ENCODE assay signal across 17 mouse cellular contexts in the genomic region with DNA sequence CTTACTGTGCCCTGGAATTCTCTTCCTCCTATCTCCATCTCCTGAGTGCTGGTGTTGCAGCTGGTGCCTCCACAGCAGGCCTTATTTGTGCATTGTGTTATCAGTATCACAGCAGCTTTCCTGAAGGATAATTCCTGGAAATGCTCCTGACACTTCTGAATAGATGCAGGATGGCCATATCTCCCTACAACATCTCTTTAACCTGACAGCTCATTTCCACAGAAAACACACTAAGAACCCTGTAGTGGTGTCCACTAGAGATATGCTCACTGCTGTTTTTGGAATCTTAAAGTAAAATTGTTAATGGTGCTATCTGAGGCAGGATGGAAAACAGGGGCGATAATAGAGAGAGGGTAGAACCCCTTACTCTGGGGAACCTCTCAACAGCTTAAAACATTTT. TPM values are rescaled to one million over a fixed set of nuclear protein-coding genes. Genes with fewer than 3 reads are reported as not detected.
A peak's percentile ranks its signal among the peaks of the same experiment; 100 is the strongest.
DNase-seq lines count a peak whose midpoint lies in the region; ATAC-seq and TF ChIP-seq lines count a peak whose summit lies in the region.
"Had no signal": no experiment of that assay in that cellular context is flagged by ENCODE, and none has a peak within 500 bp of the region (broad histone marks: within the 10 kb centered on the region; RNA-seq: fewer than 3 reads in every experiment).

No protein-coding gene starts in this region.

- no peak for TF ChIP-seq CTCF in stomach, postnatal 0 days (IDR thresholded peaks at IDR 0.05; ENCODE audit: low read depth)

- TF ChIP-seq EP300 in stomach, postnatal 0 days (optimal IDR thresholded peaks at IDR 0.05) = no peak

- ATAC-seq in heart, embryonic 15.5 days (replicated peaks; ENCODE audit: insufficient number of reproducible peaks, insufficient read depth, low FRiP score, low read depth) = peak; percentile 73
- ATAC-seq in midbrain, embryonic 14.5 days (ENCODE audit: low FRiP score, low TSS enrichment) = no peak
- ATAC-seq in stomach, postnatal 0 days (ENCODE audit: low FRiP score, low TSS enrichment) = no peak
- ATAC-seq: forebrain, embryonic 13.5 days had no signal

- no peaks in the 10 kb centered on the region for H3K9me3 ChIP-seq in heart, embryonic 15.5 days (replicated peaks)
- no peaks in the 10 kb centered on the region for H3K9me3 ChIP-seq in midbrain, embryonic 14.5 days (ENCODE audit: control insufficient read depth, low read length)
- no peaks in the 10 kb centered on the region for H3K9me3 ChIP-seq in stomach, postnatal 0 days (ENCODE audit: control insufficient read depth, low read length)
- H3K9me3 ChIP-seq: embryonic facial prominence, embryonic 12.5 days; forebrain, embryonic 13.5 days; hindbrain, embryonic 12.5 days had no signal

- H3K4me2 ChIP-seq in heart, embryonic 15.5 days = no peak overlapping the region
- no peak overlapping the region for H3K4me2 ChIP-seq in midbrain, embryonic 14.5 days (ENCODE audit: low read length)
- no peak overlapping the region for H3K4me2 ChIP-seq in stomach, postnatal 0 days (replicated peaks; ENCODE audit: low read depth)
- H3K4me2 ChIP-seq: embryonic facial prominence, embryonic 12.5 days; forebrain, embryonic 13.5 days; hindbrain, embryonic 12.5 days had no signal

- H3K27me3 ChIP-seq in heart, embryonic 15.5 days = no peaks in the 10 kb centered on the region
- H3K27me3 ChIP-seq in midbrain, embryonic 14.5 days (ENCODE audit: control insufficient read depth, insufficient read depth, low read length) = no peaks in the 10 kb centered on the region
- H3K27me3 ChIP-seq in stomach, postnatal 0 days (ENCODE audit: control insufficient read depth, insufficient read depth, low read length) = no peaks in the 10 kb centered on the region
- H3K27me3 ChIP-seq: embryonic facial prominence, embryonic 12.5 days; forebrain, embryonic 13.5 days; hindbrain, embryonic 12.5 days had no signal

- peaks cover 6% of the 10 kb centered on the region; the same call in 1 of the 2 replicates for H3K4me1 ChIP-seq in brown adipose tissue, adult 24 weeks (ENCODE audit: control insufficient read depth, insufficient read depth, insufficient read length, low read length)
- H3K4me1 ChIP-seq in heart, embryonic 15.5 days (replicated peaks) = no peaks in the 10 kb centered on the region
- H3K4me1 ChIP-seq in midbrain, embryonic 14.5 days (ENCODE audit: control insufficient read depth, insufficient read depth, low read length) = no peaks in the 10 kb centered on the region
- H3K4me1 ChIP-seq in stomach, postnatal 0 days (replicated peaks; ENCODE audit: control insufficient read depth, insufficient read depth) = no peaks in the 10 kb centered on the region
- H3K4me1 ChIP-seq: embryonic facial prominence, embryonic 12.5 days; forebrain, embryonic 13.5 days; hindbrain, embryonic 12.5 days had no signal

- intact Hi-C loops in heart, postnatal 14 days (cut with DNase I) = loop anchor here (2.0 to 10.0 kb wide), 3 partner anchors 19 to 247 kb away; no protein-coding TSS in a partner anchor

- H3K9ac ChIP-seq in heart, embryonic 15.5 days = no peak overlapping the region
- H3K9ac ChIP-seq in midbrain, embryonic 14.5 days (replicated peaks; ENCODE audit: low read length) = no peak overlapping the region
- no peak overlapping the region for H3K9ac ChIP-seq in stomach, postnatal 0 days (ENCODE audit: low read length)
- H3K9ac ChIP-seq: embryonic facial prominence, embryonic 12.5 days; forebrain, embryonic 13.5 days; hindbrain, embryonic 12.5 days had no signal

- H3K36me3 ChIP-seq in heart, embryonic 15.5 days = no peaks in the 10 kb centered on the region
- H3K36me3 ChIP-seq in midbrain, embryonic 14.5 days (ENCODE audit: control insufficient read depth, insufficient read depth, low read length) = no peaks in the 10 kb centered on the region
- no peaks in the 10 kb centered on the region for H3K36me3 ChIP-seq in stomach, postnatal 0 days (ENCODE audit: control insufficient read depth, insufficient read depth, low read length)
- H3K36me3 ChIP-seq: embryonic facial prominence, embryonic 12.5 days; hindbrain, embryonic 12.5 days had no signal

- no peak overlapping the region for H3K4me3 ChIP-seq in brown adipose tissue, adult 24 weeks (ENCODE audit: insufficient read depth, low read depth, low read length)
- no peak overlapping the region for H3K4me3 ChIP-seq in heart, embryonic 15.5 days
- no peak overlapping the region for H3K4me3 ChIP-seq in midbrain, embryonic 14.5 days (replicated peaks; ENCODE audit: low read depth, low read length)
- H3K4me3 ChIP-seq in stomach, postnatal 0 days (ENCODE audit: low read depth, low read length) = no peak overlapping the region
- H3K4me3 ChIP-seq: embryonic facial prominence, embryonic 12.5 days; forebrain, embryonic 13.5 days; hindbrain, embryonic 12.5 days; left cerebral cortex, adult 2 months had no signal

- DNase-seq in heart, adult 11 months = peak; percentile 97
- no peak for DNase-seq in heart, postnatal 14 days
- DNase-seq in kidney, postnatal 25 days = peak; percentile 11 to 52
- no peak for DNase-seq in midbrain, embryonic 14.5 days
- DNase-seq in stomach, postnatal 0 days (ENCODE audit: low spot score) = no peak
- no peak for DNase-seq in testis, postnatal 14 days (ENCODE audit: low spot score)
- DNase-seq: cerebellum, postnatal 25 days had no signal

- WGBS in heart, embryonic 15.5 days = 56% methylated on average over 1 of the region's 1 CpGs
- 83% methylated on average over 1 of the region's 1 CpGs for WGBS in midbrain, embryonic 14.5 days
- WGBS in stomach, postnatal 0 days = 78% methylated on average over 1 of the region's 1 CpGs

- H3K27ac ChIP-seq in brown adipose tissue, adult 24 weeks (replicated peaks; ENCODE audit: low read depth, low read length) = peak overlapping the region; percentile 53; the same call in 1 of the 2 replicates
- no peak overlapping the region for H3K27ac ChIP-seq in heart, embryonic 15.5 days
- H3K27ac ChIP-seq in midbrain, embryonic 14.5 days (replicated peaks; ENCODE audit: low read depth, low read length) = no peak overlapping the region
- no peak overlapping the region for H3K27ac ChIP-seq in stomach, postnatal 0 days (replicated peaks)
- H3K27ac ChIP-seq: embryonic facial prominence, embryonic 12.5 days; forebrain, embryonic 13.5 days; hindbrain, embryonic 12.5 days; left cerebral cortex, adult 2 months had no signal

RNA-seq across cellular contexts. Expression of gene Olfr686, which starts 20.9 kb away (rescaled TPM):
- not detected for total RNA-seq in heart, postnatal 14 days (2021)
- not detected in 2 replicates for polyA plus RNA-seq in brown adipose tissue, adult 24 weeks (2012; ENCODE audit: insufficient read depth, insufficient read length, missing spikeins)
- polyA plus RNA-seq in heart, embryonic 15.5 days (2015; fragmentation: Nextera tagmentation; extraction: Ambion mirVana) = not detected in 2 replicates
- not detected in 2 replicates for polyA plus RNA-seq in midbrain, embryonic 14.5 days (2014; fragmentation: Nextera tagmentation; extraction: Ambion mirVana)
- not detected in 2 replicates for polyA plus RNA-seq in stomach, postnatal 0 days (2015; fragmentation: Nextera tagmentation; extraction: Ambion mirVana)
- total RNA-seq: left cerebral cortex, adult 2 months; MEL had no signal
- polyA plus RNA-seq: embryonic facial prominence, embryonic 12.5 days; forebrain, embryonic 13.5 days; hindbrain, embryonic 12.5 days; large intestine, adult 2 months; limb, embryonic 14.5 days; stomach, embryonic 16.5 days had no signal

RNA-seq across cellular contexts. Expression of gene Olfr685, which starts 42.3 kb away (rescaled TPM):
- not detected for total RNA-seq in heart, postnatal 14 days (2021)
- polyA plus RNA-seq in brown adipose tissue, adult 24 weeks (2012; ENCODE audit: insufficient read depth, insufficient read length, missing spikeins) = not detected in 2 replicates
- polyA plus RNA-seq in heart, embryonic 15.5 days (2015; fragmentation: Nextera tagmentation; extraction: Ambion mirVana) = not detected in 2 replicates
- not detected in 2 replicates for polyA plus RNA-seq in midbrain, embryonic 14.5 days (2014; fragmentation: Nextera tagmentation; extraction: Ambion mirVana)
- not detected in 2 replicates for polyA plus RNA-seq in stomach, postnatal 0 days (2015; fragmentation: Nextera tagmentation; extraction: Ambion mirVana)
- total RNA-seq: left cerebral cortex, adult 2 months; MEL had no signal
- polyA plus RNA-seq: embryonic facial prominence, embryonic 12.5 days; forebrain, embryonic 13.5 days; hindbrain, embryonic 12.5 days; large intestine, adult 2 months; limb, embryonic 14.5 days; stomach, embryonic 16.5 days had no signal

RNA-seq across cellular contexts. Expression of gene Olfr688, which starts 59.8 kb away (rescaled TPM):
- not detected for total RNA-seq in heart, postnatal 14 days (2021)
- polyA plus RNA-seq in brown adipose tissue, adult 24 weeks (2012; ENCODE audit: insufficient read depth, insufficient read length, missing spikeins) = not detected in 2 replicates
- polyA plus RNA-seq in heart, embryonic 15.5 days (2015; fragmentation: Nextera tagmentation; extraction: Ambion mirVana) = not detected in 2 replicates
- not detected in 2 replicates for polyA plus RNA-seq in midbrain, embryonic 14.5 days (2014; fragmentation: Nextera tagmentation; extraction: Ambion mirVana)
- not detected in 2 replicates for polyA plus RNA-seq in stomach, postnatal 0 days (2015; fragmentation: Nextera tagmentation; extraction: Ambion mirVana)
- total RNA-seq: left cerebral cortex, adult 2 months; MEL had no signal
- polyA plus RNA-seq: embryonic facial prominence, embryonic 12.5 days; forebrain, embryonic 13.5 days; hindbrain, embryonic 12.5 days; large intestine, adult 2 months; limb, embryonic 14.5 days; stomach, embryonic 16.5 days had no signal

Comparison
In these comparisons a context has a peak if more than half of its experiments do, and no peak if none do; other contexts are left out.
1. DNase-seq: peak in heart, adult 11 months (single experiment) and kidney, postnatal 25 days (2 of 2); none in heart, postnatal 14 days (0 of 2), midbrain, embryonic 14.5 days (single experiment), stomach, postnatal 0 days (single experiment) and testis, postnatal 14 days (single experiment).